Mouse (Mus musculus): Measurements from ENCODE around the gene Dpt. TPM values are rescaled to one million over a fixed set of nuclear protein-coding genes. Genes with fewer than 3 reads are reported as not detected.

The Dpt gene
- total RNA-seq, 2 experiments from 2014 or later = 164 to 204 TPM

GRCm38 (mm10) chr1:164821307-164821706, 24.9 kb downstream of the Dpt start:
- DNase-seq = no peak

GRCm38 (mm10) chr1:164821821-164822220, 25.4 kb downstream of the Dpt start:
- DNase-seq = no peak

- no peak for DNase-seq
These were observed 25.8 kb downstream of the Dpt start for GRCm38 (mm10) chr1:164822268-164822667.

GRCm38 (mm10) chr1:164824896-164825295, 28.5 kb downstream of the Dpt start:
- no peak for DNase-seq

- DNase-seq = no peak
These were observed 33.4 kb downstream of the Dpt start for GRCm38 (mm10) chr1:164829881-164830280.

- no peak for DNase-seq
These were observed 36.0 kb downstream of the Dpt start for GRCm38 (mm10) chr1:164832459-164832858.

GRCm38 (mm10) chr1:164848616-164849265, 52.3 kb downstream of the Dpt start:
- DNase-seq = no peak

- peak; percentile 73 for DNase-seq
These were observed 59.3 kb downstream of the Dpt start for GRCm38 (mm10) chr1:164855700-164856099.

- DNase-seq = no peak
These were observed 63.5 kb downstream of the Dpt start for GRCm38 (mm10) chr1:164859952-164860351.

- no peak for DNase-seq
These were observed 64.3 kb downstream of the Dpt start for GRCm38 (mm10) chr1:164860782-164861181.

- no peak for DNase-seq
These were observed 65.1 kb downstream of the Dpt start for GRCm38 (mm10) chr1:164861501-164861900.

GRCm38 (mm10) chr1:164862946-164863883, 66.8 kb downstream of the Dpt start:
- no peak for DNase-seq

GRCm38 (mm10) chr1:164864666-164865065, 68.2 kb downstream of the Dpt start:
- DNase-seq = no peak

- DNase-seq = peak; percentile 46
These were observed 74.2 kb downstream of the Dpt start for GRCm38 (mm10) chr1:164870694-164871093.

Other genes with a start within 250 kb of the Dpt start
- gene Xcl1, start 138.9 kb downstream of the Dpt start, total RNA-seq (2021) = not detected